In the genomic region with DNA sequence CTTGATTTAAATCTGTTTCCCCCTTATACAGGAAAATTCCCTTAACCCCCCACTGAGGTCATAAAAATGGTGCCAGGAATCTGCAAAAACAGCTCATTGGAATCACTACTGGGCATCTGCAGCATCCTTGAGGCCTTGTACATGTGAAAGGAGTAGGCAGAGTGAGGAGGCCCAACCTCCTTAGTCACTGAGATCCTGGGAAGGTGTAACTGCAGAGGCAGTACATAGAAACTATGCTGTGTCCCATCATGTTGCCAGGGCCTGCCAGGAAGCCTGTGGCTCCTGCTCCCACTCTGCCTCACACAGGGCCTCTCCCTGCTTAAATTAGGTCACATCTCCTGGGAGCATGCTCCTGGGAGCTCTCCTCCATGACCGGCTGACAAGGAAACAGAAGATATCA, we compare ENCODE assay signal across 16 mouse cellular contexts.
DNase-seq lines count a peak whose midpoint lies in the region; ATAC-seq lines count a peak whose summit lies in the region.
"Had no signal": no experiment of that assay in that cellular context is flagged by ENCODE, and none has a peak within 500 bp of the region (broad histone marks: within the 10 kb centered on the region; RNA-seq: fewer than 3 reads in every experiment).

No protein-coding gene starts in this region.

- ATAC-seq in cerebellum, adult (ENCODE audit: insufficient number of reproducible peaks, low FRiP score, low TSS enrichment), result 0 out of 2 replicates have a peak, but pooled peaks have one; percentile 6
- ATAC-seq in frontal cortex, adult (ENCODE audit: low TSS enrichment), result peak; percentile 84
- ATAC-seq: forebrain, embryonic 13.5 days; forebrain, embryonic 15.5 days; forebrain, postnatal 0 days had no signal

- DNase-seq in cerebellum, postnatal 10 days, result no peak
- DNase-seq in frontal cortex, postnatal 10 days (ENCODE audit: low spot score in 2 of 2), result no peak
- peak; percentile 7 for DNase-seq in right cerebral cortex, postnatal 25 days
- DNase-seq in right cerebral cortex, postnatal 4 days, result no peak
- no peak for DNase-seq in heart, postnatal 36 days
- DNase-seq: adrenal gland, adult 2 months; adrenal gland, postnatal 10 days; adrenal gland, postnatal 25 days; cerebellum, adult 11 months; cerebellum, adult 18-20 months; cerebellum, adult 9-10 months; forebrain, postnatal 0 days had no signal

- intact Hi-C loops in heart, postnatal 36 days (cut with DNase I), result no loop called here
